Mouse (Mus musculus): Measurements from ENCODE around the gene Hoxc10. TPM values are rescaled to one million over a fixed set of nuclear protein-coding genes. Genes with fewer than 3 reads are reported as not detected.

Gene Hoxc10
- not detected in 2 replicates for polyA plus RNA-seq (2015; fragmentation: Nextera tagmentation; extraction: Ambion mirVana)

DNA sequence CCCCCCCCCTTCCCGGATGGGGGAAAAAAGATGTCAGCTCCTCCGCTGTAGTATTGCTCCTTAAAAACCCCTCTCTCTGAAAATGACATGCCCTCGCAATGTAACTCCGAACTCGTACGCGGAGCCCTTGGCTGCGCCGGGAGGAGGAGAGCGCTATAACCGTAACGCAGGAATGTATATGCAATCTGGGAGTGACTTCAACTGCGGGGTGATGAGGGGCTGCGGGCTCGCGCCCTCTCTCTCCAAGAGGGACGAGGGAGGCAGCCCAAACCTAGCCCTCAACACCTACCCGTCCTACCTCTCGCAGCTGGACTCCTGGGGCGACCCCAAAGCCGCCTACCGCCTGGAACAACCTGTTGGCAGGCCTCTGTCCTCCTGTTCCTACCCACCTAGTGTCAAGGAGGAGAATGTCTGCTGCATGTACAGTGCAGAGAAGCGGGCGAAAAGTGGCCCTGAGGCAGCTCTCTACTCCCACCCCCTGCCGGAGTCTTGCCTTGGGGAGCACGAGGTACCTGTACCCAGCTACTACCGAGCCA is at the start of gene Hoxc10:
Gene Hoxc10 (plus strand): TSS at position 21 of the 536 bp plus-strand sequence.
- 2% methylated on average over 27 of the region's 27 CpGs for WGBS
- no peak within 1 kb of the TSS for H3K27ac ChIP-seq
- H3K4me3 ChIP-seq: 0 out of 2 replicates have a peak within 1 kb of the TSS, but pooled peaks have one; percentile 9
- ATAC-seq (ENCODE audit: borderline replicate concordance, extremely low read depth, low FRiP score, low TSS enrichment): no peak
- H3K36me3 ChIP-seq: no peaks in the 10 kb centered on the region
- H3K4me2 ChIP-seq: peak within 1 kb of the TSS; percentile 12; the same call in 1 of the 2 replicates
- no peaks in the 10 kb centered on the region for H3K9me3 ChIP-seq
- H3K4me1 ChIP-seq: 0 out of 2 replicates have a peak, but pooled peaks cover 5% of the 10 kb centered on the region
- H3K27me3 ChIP-seq: peaks cover 97% of the 10 kb centered on the region
- no peak within 1 kb of the TSS for H3K9ac ChIP-seq

DNA sequence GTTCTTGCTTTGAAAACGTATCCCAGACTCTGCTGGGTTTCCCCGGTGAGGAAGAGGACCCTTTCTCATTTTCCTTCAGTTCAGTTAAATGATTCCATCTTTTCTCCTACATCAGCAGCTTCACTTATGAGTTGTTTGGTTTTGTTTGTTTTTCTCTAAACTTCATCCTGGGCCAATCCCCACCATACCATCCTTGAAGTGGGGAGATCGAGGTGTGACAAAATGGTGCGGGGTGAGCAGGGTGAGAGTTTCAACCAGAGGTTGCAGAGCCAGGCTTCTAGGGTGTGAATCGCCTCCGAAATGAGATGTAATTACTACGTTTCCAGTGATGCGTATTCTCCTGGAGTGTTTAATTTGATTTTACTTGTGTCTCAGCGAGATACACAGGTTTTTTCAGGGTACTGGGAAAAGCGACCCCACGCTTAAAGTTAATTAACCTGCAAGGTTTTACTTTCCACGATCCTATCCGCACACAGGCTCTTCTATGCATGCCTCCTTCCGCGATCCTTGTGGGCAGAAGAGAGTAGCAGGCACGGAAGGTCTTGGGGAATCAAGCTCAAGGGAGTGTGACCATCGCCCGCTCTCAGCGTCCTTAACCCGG is 48.5 kb upstream of the Hoxc10 start:
- Histone ChIP-seq H3K4me2 (no peak overlapping the region), H3K27ac (no peak overlapping the region), H3K9ac (no peak overlapping the region), H3K27me3 (peaks cover 97% of the 10 kb centered on the region), H3K4me1 (peaks cover 4% of the 10 kb centered on the region; the same call in 1 of the 2 replicates), H3K4me3 (no peak overlapping the region), H3K9me3 (no peaks in the 10 kb centered on the region), H3K36me3 (no peaks in the 10 kb centered on the region)
- under 1% methylated on average over 20 of the region's 20 CpGs for whole genome bisulfite sequencing
- ATAC-seq (ENCODE audit: borderline replicate concordance, extremely low read depth, low FRiP score, low TSS enrichment): no peak

DNA sequence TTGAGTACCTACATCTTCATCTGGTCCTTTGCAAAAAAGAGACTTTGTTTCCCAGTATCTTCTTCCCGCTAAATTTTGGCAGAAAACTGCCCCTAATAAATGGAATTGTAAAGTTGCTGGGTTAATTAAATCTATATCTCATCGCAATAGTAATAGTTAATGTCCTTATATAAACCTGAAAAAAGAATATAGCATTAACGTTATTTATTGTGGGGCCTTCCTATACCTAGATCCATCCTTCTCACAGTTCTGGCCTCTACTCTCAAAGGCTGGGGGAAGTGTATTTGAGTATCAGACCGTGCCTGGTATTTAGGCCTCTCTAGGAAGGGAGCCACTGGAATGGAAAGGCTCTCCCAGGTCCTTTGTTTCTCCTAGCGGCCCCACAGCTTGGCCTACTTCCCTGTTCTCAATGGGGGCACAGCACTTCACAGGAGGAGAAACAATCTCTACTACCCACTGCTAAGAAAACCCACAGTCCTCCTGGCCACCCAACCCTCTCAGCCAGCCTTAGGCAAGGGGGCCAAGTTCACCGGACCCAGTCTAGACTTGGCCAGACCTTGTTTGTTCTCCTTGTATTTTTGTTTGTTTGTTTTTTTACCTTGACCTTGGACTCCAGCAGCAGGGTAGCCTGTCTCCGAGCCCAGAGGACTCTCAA is 47.9 kb upstream of the Hoxc10 start:
- H3K9ac ChIP-seq: no peak overlapping the region
- H3K36me3 ChIP-seq: no peaks in the 10 kb centered on the region
- no peak overlapping the region for H3K27ac ChIP-seq
- no peak overlapping the region for H3K4me2 ChIP-seq
- no peak overlapping the region for H3K4me3 ChIP-seq
- peaks cover 4% of the 10 kb centered on the region; the same call in 1 of the 2 replicates for H3K4me1 ChIP-seq
- no peak for ATAC-seq (ENCODE audit: borderline replicate concordance, extremely low read depth, low FRiP score, low TSS enrichment)
- H3K27me3 ChIP-seq: peaks cover 97% of the 10 kb centered on the region
- no peaks in the 10 kb centered on the region for H3K9me3 ChIP-seq
- 3% methylated on average over 7 of the region's 7 CpGs for whole genome bisulfite sequencing

DNA sequence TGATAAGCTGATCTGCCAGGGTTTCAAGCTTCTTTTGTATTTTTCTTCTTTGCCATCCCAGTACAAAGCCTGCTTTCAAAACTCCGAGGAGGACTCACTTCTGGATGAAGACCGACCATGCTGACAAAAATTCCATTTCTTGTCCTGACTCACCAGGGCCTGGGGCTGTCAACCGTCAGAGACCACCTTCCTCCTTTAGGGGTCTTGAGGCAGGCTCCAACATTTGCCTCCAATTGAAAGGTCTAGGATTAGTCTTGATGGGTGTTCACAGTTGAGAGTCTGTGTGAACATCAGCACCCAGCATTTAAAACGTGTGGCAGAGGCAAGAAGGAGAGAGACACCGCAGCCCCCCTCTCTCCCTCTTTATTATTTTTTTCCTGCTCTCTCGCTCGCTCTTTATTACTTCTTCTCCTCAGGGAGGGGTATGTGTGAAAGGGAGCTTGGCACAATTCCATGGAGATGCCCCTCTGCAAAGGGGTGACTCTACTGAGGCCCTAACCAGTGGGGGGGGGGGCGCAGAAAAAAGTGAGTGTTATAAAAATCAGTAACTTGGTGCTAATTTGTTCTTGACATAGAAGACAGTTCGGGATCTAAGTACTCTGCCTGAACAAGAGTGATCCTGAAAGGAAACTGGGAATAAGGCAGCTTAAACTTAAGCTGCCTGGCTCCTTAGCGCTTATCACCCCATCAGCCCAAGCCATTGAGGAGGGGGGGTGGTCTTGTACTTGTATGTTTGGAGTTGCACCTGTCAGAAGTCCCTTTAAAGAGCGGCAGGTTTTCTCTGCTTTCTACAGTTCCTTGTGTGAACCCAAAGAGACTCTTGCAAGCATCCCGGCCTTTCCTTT is 47.0 kb upstream of the Hoxc10 start:
- peaks cover 99% of the 10 kb centered on the region for H3K27me3 ChIP-seq
- no peak for ATAC-seq (ENCODE audit: borderline replicate concordance, extremely low read depth, low FRiP score, low TSS enrichment)
- H3K4me3 ChIP-seq: no peak overlapping the region
- no peak overlapping the region for H3K4me2 ChIP-seq
- WGBS: 6% methylated on average over 12 of the region's 12 CpGs
- no peak overlapping the region for H3K9ac ChIP-seq
- H3K36me3 ChIP-seq: no peaks in the 10 kb centered on the region
- no peak overlapping the region for H3K27ac ChIP-seq
- H3K9me3 ChIP-seq: no peaks in the 10 kb centered on the region
- peaks cover 4% of the 10 kb centered on the region; the same call in 1 of the 2 replicates for H3K4me1 ChIP-seq

DNA sequence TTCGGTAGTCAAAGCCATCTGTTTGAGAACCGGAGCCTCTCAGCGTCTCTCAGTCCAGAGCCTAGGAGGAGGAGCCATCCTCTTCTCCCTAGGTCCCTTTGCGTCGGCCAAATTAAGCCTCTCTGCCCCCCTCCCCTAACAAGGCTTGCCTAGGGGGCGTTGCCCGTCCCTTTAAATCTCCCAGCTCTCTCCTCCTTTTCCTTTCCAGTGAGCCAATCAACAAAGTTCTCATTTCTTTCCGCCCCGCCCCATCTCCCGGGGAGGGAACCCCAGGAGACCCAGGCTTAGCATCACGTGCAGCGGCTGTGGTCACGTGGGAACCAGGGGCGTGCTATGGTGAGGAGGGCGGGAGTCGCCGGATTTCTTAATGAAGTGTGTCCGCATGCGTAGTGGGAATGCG is 46.0 kb upstream of the Hoxc10 start:
- no peak overlapping the region for H3K27ac ChIP-seq

DNA sequence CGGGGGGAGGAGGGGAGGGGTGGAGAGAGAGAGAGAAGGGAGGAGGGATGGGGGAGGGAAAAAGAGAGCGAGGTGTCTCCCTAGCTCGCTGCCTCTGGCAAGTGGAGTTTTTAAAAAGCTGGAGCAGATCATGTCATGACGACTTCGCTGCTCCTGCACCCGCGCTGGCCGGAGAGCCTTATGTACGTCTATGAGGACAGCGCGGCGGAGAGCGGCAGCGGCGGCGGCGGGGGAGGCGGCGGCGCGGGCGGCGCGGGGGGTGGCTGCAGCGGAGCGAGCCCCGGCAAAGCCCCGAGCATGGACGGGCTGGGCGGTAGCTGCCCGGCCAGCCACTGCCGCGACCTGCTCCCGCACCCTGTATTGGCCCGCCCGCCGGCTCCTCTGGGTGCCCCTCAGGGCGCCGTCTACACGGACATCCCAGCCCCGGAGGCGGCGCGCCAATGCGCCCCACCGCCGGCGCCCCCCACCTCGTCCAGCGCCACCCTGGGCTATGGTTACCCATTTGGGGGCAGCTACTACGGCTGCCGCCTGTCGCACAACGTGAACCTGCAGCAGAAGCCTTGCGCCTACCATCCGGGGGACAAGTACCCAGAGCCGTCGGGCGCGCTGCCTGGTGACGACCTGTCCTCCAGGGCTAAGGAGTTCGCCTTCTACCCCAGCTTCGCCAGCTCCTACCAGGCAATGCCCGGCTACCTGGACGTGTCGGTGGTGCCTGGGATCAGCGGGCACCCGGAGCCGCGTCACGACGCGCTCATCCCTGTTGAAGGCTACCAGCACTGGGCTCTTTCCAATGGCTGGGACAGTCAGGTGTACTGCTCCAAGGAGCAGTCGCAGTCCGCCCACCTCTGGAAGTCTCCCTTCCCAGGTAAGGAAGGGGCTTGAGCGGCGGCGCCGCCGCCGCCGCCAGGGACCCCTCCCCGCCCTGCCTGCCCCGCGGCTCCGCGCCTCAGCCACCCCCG is 45.3 kb upstream of the Hoxc10 start, which contains the start of gene Hoxc13:
Gene Hoxc13 (plus strand): TSS at position 51 of the 959 bp plus-strand sequence.
- Histone ChIP-seq H3K9ac (no peak within 1 kb of the TSS), H3K36me3 (no peaks in the 10 kb centered on the region), H3K27ac (no peak within 1 kb of the TSS), H3K4me1 (peaks cover 4% of the 10 kb centered on the region; the same call in 1 of the 2 replicates), H3K4me3 (peak within 1 kb of the TSS; percentile 20), H3K4me2 (peak within 1 kb of the TSS; percentile 34), H3K27me3 (peaks cover 99% of the 10 kb centered on the region), H3K9me3 (no peaks in the 10 kb centered on the region)
- 2% methylated on average over 68 of the region's 88 CpGs for WGBS
- peak; percentile 59; the same call in 1 of the 2 replicates for ATAC-seq (ENCODE audit: borderline replicate concordance, extremely low read depth, low FRiP score, low TSS enrichment)

More for the DNA sequence above, 46.0 kb upstream of the Hoxc10 start:
- H3K9me3 ChIP-seq: no peaks in the 10 kb centered on the region
- H3K9ac ChIP-seq: no peak overlapping the region
- 1% methylated on average over 20 of the region's 20 CpGs for WGBS
- peaks cover 4% of the 10 kb centered on the region; the same call in 1 of the 2 replicates for H3K4me1 ChIP-seq
- peaks cover 99% of the 10 kb centered on the region for H3K27me3 ChIP-seq
- peak overlapping the region; percentile 20 for H3K4me3 ChIP-seq
- peak overlapping the region; percentile 34 for H3K4me2 ChIP-seq
- H3K36me3 ChIP-seq: no peaks in the 10 kb centered on the region
- peak; percentile 82; the same call in 1 of the 2 replicates for ATAC-seq (ENCODE audit: borderline replicate concordance, extremely low read depth, low FRiP score, low TSS enrichment)

DNA sequence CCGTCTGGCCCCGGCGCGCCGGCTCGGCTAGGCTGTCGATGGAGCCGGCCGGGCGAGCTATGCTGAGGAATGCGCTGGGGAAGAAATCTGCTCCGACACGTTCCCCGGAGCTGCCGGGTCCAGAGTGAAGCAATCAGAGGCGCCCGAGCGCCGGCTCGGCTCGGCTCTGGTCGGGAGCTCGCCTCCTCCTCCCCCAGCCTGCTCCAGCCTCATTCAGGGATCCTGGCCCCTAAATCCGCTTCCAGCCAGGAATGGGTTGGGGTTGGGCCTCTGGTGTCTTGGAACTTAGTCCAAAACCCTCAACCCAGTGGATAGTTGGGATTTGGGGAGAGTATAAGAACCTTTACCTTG is 44.6 kb upstream of the Hoxc10 start:
- 2% methylated on average over 24 of the region's 24 CpGs for WGBS
- no peak overlapping the region for H3K9ac ChIP-seq
- H3K27me3 ChIP-seq: peaks cover 99% of the 10 kb centered on the region
- H3K36me3 ChIP-seq: no peaks in the 10 kb centered on the region
- H3K27ac ChIP-seq: no peak overlapping the region
- no peak overlapping the region for H3K4me3 ChIP-seq
- ATAC-seq (ENCODE audit: borderline replicate concordance, extremely low read depth, low FRiP score, low TSS enrichment): peak; percentile 35; the same call in 1 of the 2 replicates
- H3K4me1 ChIP-seq: peaks cover 4% of the 10 kb centered on the region; the same call in 1 of the 2 replicates
- no peaks in the 10 kb centered on the region for H3K9me3 ChIP-seq
- no peak overlapping the region for H3K4me2 ChIP-seq

DNA sequence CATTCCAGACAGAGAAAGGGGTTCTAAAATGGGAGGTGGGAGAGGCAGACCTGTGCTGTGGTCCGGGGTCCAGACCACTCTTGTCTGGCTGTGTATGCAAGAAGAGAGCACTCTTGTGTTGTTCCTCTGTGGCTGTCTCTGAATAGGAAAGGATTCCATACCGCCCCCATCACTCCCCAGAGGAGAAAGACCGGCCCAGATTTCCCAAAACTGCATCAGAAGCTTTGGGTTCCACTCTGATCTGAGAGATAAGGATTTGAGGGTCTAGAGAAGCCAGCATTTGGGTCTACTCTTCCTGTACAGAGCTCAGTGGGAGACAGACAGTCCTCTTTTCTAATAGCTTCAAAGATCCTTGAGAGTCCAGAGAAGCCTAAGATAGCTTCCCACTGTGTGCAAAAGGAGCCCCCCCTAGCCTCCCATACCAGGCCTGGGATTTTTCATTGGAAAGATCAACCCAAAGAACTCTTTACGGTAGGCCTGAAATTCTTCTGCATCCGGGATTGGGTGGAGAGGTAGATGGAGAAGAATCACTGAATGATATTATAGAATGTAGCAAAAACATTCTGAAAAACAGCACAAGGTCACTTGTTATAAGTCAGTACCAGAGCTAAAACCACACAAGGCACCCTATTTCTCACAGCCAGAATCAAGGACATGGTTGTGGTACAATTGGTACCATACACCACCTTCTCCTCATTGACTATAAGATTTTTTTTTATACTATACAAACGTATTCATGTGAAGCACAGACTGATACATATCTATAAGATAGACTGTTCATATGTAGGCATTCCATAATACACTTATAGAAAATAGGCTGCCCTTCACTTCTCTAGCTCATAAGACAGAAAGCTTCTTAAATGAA is 43.7 kb upstream of the Hoxc10 start:
- WGBS: 19% methylated on average over 6 of the region's 6 CpGs
- no peak for ATAC-seq (ENCODE audit: borderline replicate concordance, extremely low read depth, low FRiP score, low TSS enrichment)
- H3K36me3 ChIP-seq: no peaks in the 10 kb centered on the region
- no peak overlapping the region for H3K9ac ChIP-seq
- no peak overlapping the region for H3K27ac ChIP-seq
- peaks cover 4% of the 10 kb centered on the region; the same call in 1 of the 2 replicates for H3K4me1 ChIP-seq
- no peaks in the 10 kb centered on the region for H3K9me3 ChIP-seq
- H3K4me2 ChIP-seq: no peak overlapping the region
- H3K27me3 ChIP-seq: peaks cover 99% of the 10 kb centered on the region
- no peak overlapping the region for H3K4me3 ChIP-seq

DNA sequence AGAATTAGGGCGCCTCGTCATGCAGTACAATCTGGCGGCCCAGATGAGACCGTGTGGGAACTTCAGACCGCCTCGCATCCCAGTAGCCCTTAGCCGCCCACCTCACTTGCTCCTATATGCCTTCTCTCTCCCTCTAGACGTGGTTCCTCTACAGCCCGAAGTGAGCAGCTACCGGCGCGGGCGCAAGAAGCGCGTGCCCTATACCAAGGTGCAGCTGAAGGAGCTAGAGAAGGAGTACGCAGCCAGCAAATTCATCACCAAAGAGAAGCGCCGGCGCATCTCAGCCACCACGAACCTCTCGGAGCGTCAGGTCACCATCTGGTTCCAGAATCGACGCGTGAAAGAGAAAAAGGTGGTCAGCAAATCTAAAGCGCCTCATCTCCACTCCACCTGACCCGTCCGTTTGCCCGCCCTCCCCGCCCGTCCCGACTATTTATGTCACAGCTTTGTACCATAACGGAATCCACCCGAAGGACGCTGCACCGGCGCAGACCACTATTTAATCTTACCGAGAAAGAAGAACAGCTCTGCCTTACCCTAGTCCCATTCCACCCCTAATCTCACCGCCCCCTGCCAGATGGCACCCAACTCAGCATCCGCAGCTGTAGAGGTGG is 39.5 kb upstream of the Hoxc10 start:
- Histone ChIP-seq H3K9ac (no peak overlapping the region), H3K27me3 (peaks cover 99% of the 10 kb centered on the region), H3K4me3 (no peak overlapping the region), H3K36me3 (no peaks in the 10 kb centered on the region), H3K4me1 (no peaks in the 10 kb centered on the region), H3K4me2 (no peak overlapping the region), H3K9me3 (no peaks in the 10 kb centered on the region), H3K27ac (no peak overlapping the region)
- no peak for ATAC-seq (ENCODE audit: borderline replicate concordance, extremely low read depth, low FRiP score, low TSS enrichment)
- under 1% methylated on average over 39 of the region's 40 CpGs for WGBS
